Mouse (Mus musculus): ENCODE measurements around the gene Kat2b. TPM values are rescaled to one million over a fixed set of nuclear protein-coding genes. Genes with fewer than 3 reads are reported as not detected.

Gene Kat2b
- polyA plus RNA-seq, 1 experiment from 2014 or later, result 30.7 TPM

DNA sequence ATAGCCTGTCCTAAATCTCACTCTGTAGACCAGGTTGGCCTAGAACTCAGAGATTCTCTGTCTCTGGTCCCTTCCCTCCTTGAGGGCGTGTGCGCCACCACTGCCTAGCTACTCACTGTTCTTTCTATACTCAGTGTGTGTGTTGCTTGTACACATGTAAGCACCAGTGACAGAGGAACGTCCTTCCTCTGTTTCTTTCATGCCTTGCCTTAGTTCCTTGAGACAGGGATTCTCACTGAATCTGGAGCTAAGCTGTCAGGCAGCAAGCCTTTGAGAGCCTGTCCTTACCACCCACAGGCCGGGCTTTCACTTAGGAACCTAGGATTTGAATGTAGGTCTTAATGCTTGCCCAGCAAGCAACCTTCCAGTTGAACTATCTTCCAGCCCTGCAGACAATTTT, 13.0 kb downstream of the Kat2b start:
- Histone ChIP-seq H3K4me3 (ENCODE audit: inconsistent target) (no peak overlapping the region), H3K36me3 (ENCODE audit: inconsistent target) (no peaks in the 10 kb centered on the region), H3K27ac (no peak overlapping the region), H3K79me2 (ENCODE audit: inconsistent target) (peaks cover 100% of the 10 kb centered on the region)
- 79% methylated on average over 4 of the region's 4 CpGs for WGBS (ENCODE audit: missing documents)

DNA sequence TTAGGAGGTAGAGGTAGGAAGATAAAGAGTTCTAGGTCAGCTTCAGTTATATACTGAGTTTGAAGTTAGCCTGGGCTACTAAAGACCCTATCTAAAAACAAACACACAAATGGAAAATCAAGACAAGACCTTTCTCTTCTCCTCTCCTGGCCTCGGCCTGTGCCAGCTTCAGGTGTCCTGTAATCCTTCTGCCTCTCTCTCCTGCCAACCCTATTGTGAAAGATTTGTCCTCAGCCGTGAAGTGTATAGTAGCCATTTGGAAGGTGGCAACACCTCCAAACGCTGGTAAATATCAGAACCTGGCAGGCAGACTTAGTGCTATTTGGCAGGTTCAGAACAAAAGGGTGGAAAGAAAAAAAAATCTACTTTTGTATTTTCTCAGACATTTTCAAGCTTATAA, 13.6 kb downstream of the Kat2b start:
- 94% methylated on average over 3 of the region's 3 CpGs for WGBS (ENCODE audit: missing documents)
- peaks cover 100% of the 10 kb centered on the region for H3K79me2 ChIP-seq (ENCODE audit: inconsistent target)
- H3K27ac ChIP-seq, result no peak overlapping the region
- H3K4me3 ChIP-seq (ENCODE audit: inconsistent target), result no peak overlapping the region
- H3K36me3 ChIP-seq (ENCODE audit: inconsistent target), result no peaks in the 10 kb centered on the region

DNA sequence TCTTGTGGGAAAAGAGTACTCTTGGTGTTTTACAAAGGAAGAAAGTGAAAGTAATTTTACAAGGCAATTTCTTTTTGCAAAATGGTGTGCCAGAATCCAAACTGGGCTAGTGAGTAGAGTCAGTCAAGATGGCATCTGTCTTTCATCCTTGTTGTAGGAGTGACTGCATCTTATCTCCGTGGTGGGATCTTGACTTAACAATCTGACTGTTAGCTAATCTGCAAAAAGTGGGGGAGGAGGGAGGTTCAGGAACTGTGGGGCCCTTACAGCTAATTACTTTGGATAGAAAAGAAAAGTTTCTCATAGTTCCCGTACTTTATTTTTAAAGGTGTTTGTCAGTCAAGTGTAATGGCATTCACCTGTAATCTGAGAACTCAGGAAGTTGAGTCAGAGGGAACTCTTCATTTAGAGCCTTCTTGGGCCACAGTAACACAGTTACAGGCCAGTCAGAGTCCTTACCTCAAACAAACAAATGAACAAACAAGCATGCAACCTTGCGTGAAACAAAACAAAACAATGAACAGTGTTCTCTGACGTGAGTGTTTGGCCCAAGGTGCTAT, 15.4 kb downstream of the Kat2b start:
- H3K36me3 ChIP-seq (ENCODE audit: inconsistent target), result no peaks in the 10 kb centered on the region
- no peak overlapping the region for H3K4me3 ChIP-seq (ENCODE audit: inconsistent target)
- H3K27ac ChIP-seq, result no peak overlapping the region
- H3K79me2 ChIP-seq (ENCODE audit: inconsistent target), result peaks cover 99% of the 10 kb centered on the region
- 53% methylated on average over 4 of the region's 4 CpGs for WGBS (ENCODE audit: missing documents)

DNA sequence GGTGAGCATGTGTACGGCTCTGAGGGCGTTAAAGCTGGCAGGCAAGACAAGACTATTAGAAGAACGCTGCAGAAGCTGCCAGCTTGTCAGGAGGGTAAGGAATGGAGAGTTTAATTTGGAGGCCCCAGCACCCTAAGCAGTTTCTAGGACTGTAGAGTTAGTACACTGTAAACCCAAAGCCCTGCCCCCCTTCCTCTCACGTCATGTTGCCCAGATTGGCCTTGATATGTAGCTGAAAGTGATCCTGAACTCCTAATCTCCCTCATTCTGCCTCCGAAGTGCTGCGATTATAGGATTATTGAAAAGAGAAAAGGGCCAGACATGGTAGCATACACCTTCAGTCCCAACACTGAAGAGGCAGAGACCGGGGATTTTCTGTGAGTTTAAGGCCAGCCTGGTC, 16.1 kb downstream of the Kat2b start:
- peaks cover 96% of the 10 kb centered on the region for H3K79me2 ChIP-seq (ENCODE audit: inconsistent target)
- 95% methylated on average over 7 of the region's 7 CpGs for WGBS (ENCODE audit: missing documents)
- H3K27ac ChIP-seq, result no peak overlapping the region
- no peak overlapping the region for H3K4me3 ChIP-seq (ENCODE audit: inconsistent target)
- no peaks in the 10 kb centered on the region for H3K36me3 ChIP-seq (ENCODE audit: inconsistent target)

DNA sequence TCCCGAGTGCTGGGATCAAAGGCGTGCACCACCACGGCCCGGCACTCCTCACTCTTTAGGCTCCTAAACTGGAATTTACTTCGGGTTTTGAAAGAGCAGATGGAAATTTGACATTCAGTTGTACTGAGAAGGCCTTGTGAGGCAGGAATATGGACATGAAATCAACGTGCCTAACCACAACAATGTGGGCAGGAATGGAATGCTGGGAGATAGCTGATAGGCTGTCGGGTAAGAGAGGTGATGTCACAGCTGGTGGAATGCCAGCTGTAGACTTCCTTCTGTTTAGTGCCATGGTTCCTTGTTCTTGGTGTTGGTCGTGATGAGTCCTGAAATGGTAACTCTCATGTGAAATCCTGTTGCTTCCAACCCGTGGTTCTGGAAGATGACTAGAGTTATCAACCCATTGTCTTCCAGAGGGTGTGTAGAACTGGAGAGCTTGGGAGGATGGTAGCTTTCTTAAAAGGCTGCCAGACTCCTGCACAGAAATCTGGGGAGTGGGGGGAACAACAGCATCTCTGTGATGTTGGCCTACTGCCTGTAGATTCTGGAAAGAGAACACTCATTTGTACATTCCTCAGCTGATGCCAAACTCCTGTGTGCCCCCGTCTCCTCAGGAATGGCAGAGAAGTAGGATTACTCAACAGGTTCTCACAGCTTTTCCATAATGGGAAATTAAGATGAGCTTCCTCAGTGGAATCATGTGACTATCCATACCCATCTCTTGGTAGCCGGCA, 17.4 kb downstream of the Kat2b start:
- H3K36me3 ChIP-seq (ENCODE audit: inconsistent target), result no peaks in the 10 kb centered on the region
- WGBS (ENCODE audit: missing documents), result 69% methylated on average over 11 of the region's 11 CpGs
- H3K27ac ChIP-seq, result 0 out of 2 replicates have a peak overlapping the region, but pooled peaks have one; percentile 0
- H3K79me2 ChIP-seq (ENCODE audit: inconsistent target), result peaks cover 96% of the 10 kb centered on the region
- no peak overlapping the region for H3K4me3 ChIP-seq (ENCODE audit: inconsistent target)

DNA sequence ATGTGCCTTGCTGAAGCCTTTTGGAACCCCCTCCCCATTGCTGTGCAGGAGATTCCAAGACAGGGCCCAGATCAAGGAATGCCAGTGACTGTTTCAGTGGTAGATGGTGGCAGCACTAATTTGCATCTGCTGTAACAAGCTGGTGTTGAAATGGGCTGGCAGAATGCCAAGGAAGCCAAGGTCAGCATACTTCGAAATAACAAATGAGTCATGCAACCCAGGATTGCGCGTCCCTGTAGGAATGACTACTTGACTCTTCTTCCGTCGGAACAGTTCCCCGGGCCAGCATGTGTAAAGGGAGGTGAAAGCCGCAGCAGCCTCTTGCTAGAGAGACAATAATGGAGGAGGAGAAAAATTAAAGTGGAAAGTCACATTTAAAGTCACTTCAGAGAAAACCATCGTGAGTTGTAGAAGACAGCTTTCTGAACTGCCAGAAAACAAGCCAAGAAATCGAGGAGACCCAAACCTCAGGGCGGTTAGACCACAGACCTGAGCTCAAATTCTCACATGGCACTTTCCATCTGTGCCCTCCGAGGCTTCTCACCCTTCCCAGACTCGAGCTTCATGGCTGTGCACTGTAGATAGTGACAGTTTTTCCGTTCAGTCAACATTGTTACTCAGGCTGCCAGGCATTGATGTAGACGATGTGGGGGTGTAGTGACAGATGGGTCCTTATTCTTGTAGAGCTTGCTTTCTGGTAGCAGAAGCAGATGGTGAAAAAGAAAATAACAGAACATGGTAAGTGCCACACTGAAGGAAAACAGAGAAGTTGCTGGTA, 20.6 kb downstream of the Kat2b start:
- Histone ChIP-seq H3K79me2 (ENCODE audit: inconsistent target) (peaks cover 96% of the 10 kb centered on the region), H3K4me3 (ENCODE audit: inconsistent target) (peak overlapping the region; percentile 3; the same call in 1 of the 2 replicates), H3K36me3 (ENCODE audit: inconsistent target) (no peaks in the 10 kb centered on the region), H3K27ac (peak overlapping the region; percentile 68)
- 1% methylated on average over 14 of the region's 14 CpGs for WGBS (ENCODE audit: missing documents)

DNA sequence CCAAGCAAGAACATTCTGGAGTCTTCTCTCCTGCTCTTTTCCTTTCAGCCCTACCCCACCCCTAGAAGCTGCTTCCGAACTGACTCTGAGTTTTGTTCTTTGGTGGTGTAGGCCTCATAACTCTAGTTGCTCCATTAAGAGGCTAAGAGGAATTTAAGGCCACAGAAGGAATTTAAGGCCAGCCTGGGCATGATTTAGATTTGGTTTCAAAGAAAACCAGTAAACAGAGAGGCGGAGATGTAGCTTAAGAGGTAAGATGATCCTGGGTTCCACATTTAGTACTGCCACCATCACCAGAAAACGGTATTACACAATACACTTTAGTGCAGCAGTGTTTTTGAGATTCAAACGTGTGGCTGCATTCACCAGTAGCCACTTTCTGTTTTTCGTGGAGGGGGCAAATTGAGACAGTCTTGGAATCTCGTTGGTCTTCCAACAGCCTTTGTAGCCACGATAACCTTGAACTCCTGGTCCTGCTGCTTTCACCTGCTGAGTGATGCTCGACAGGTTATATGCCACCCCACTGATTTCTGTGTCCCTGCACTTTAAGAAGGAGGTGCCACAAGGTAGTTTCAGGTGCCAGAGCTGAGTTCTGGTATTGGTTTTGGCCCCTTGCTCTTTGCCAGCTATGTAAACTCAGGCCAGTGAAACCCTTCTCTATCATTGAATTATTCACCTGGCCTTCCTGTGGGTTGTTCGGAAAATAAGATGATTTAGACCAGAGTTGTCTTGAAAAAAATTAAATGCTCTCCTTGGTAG, 21.6 kb downstream of the Kat2b start:
- 49% methylated on average over 9 of the region's 9 CpGs for WGBS (ENCODE audit: missing documents)
- no peak overlapping the region for H3K4me3 ChIP-seq (ENCODE audit: inconsistent target)

DNA sequence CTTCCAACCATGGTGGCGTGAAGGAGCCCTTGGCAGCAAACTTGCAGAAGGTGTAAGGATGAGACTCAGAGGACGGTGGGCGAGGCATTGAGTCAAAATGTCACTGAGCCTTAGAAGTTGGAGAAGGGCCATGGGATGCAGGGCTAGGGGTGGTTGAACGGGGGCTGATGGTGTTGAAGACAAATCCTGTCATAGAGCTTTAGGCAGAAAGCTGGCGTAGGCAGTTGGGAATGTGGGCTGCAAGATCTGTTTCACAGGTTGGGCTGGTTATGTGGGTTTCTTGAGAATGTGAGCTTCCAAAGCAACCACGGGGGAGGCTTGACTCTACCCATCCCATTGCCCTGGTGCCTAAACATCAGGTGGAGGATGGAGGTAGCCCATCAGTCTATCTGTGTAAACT, 23.4 kb downstream of the Kat2b start:
- 96% methylated on average over 6 of the region's 6 CpGs for WGBS (ENCODE audit: missing documents)
- Histone ChIP-seq H3K27ac (no peak overlapping the region), H3K79me2 (ENCODE audit: inconsistent target) (peaks cover 83% of the 10 kb centered on the region), H3K36me3 (ENCODE audit: inconsistent target) (no peaks in the 10 kb centered on the region), H3K4me3 (ENCODE audit: inconsistent target) (no peak overlapping the region)

More for the DNA sequence above, 21.6 kb downstream of the Kat2b start:
- Histone ChIP-seq H3K79me2 (ENCODE audit: inconsistent target) (peaks cover 96% of the 10 kb centered on the region), H3K36me3 (ENCODE audit: inconsistent target) (no peaks in the 10 kb centered on the region), H3K27ac (peak overlapping the region; percentile 68)

DNA sequence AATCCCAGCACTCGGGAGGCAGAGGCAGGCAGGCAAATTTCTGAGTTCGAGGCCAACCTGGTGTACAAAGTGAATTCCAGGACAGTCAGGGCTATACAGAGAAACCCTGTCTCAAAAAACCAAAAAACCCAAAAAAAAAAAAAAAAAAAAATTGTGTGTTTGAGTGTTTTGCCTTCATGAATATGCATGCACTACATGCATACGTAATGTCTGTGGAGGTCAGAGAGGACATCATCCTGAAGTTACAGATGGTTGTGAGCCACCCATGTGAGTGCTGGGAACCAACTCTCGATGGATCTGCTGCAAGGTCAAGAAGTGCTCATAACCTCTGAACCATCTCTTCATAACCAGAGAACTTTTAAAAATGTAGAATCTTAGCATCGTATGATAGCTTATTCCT, 25.2 kb downstream of the Kat2b start:
- H3K36me3 ChIP-seq (ENCODE audit: inconsistent target), result no peaks in the 10 kb centered on the region
- no peak overlapping the region for H3K27ac ChIP-seq
- H3K4me3 ChIP-seq (ENCODE audit: inconsistent target), result no peak overlapping the region
- 95% methylated on average over 5 of the region's 5 CpGs for WGBS (ENCODE audit: missing documents)
- peaks cover 83% of the 10 kb centered on the region for H3K79me2 ChIP-seq (ENCODE audit: inconsistent target)

DNA sequence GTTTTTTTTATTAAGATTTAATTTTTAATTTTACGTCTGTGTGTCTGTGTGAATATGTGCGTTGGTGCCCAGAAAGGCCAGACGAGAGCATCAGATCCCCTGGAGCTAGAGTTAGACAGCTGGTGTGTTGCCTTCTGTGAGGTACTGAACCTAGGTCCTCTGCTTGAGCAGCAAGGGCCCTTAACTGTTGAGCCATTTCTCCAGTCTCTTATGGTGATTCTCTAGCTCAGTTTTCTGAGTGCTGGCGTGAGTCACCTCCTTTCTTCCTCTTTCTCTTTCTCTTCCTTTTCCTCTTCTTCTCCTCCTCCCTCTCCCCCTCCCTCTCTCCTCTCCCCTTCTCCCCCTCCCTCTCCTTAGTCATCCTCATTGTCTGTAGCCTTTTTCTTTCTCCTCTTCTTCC, 27.9 kb downstream of the Kat2b start:
- H3K27ac ChIP-seq, result peak overlapping the region; percentile 57
- no peaks in the 10 kb centered on the region for H3K36me3 ChIP-seq (ENCODE audit: inconsistent target)
- no peak overlapping the region for H3K4me3 ChIP-seq (ENCODE audit: inconsistent target)
- 53% methylated on average over 4 of the region's 4 CpGs for WGBS (ENCODE audit: missing documents)
- H3K79me2 ChIP-seq (ENCODE audit: inconsistent target), result peaks cover 72% of the 10 kb centered on the region

DNA sequence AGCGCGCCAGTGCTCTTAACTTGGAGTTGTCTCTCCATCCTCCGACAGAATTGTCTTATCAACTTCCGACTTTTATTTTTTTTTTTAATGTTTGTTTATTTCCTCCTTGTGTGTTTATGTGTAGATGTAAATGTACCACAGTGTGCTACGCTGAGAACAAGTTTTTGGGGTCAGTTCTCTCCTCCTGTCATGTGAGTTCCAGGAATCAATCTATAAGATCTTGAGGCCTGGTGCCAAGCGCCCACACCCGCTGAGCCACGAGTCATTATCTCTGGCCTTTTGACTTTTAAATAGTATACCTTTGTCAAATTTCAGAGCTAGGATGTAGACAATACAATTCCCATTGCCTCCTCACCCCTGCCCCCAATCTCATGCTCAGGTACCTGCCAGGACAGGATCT, 28.9 kb downstream of the Kat2b start:
- Histone ChIP-seq H3K27ac (no peak overlapping the region), H3K4me3 (ENCODE audit: inconsistent target) (no peak overlapping the region), H3K36me3 (ENCODE audit: inconsistent target) (no peaks in the 10 kb centered on the region), H3K79me2 (ENCODE audit: inconsistent target) (peaks cover 72% of the 10 kb centered on the region)
- 95% methylated on average over 8 of the region's 8 CpGs for WGBS (ENCODE audit: missing documents)

DNA sequence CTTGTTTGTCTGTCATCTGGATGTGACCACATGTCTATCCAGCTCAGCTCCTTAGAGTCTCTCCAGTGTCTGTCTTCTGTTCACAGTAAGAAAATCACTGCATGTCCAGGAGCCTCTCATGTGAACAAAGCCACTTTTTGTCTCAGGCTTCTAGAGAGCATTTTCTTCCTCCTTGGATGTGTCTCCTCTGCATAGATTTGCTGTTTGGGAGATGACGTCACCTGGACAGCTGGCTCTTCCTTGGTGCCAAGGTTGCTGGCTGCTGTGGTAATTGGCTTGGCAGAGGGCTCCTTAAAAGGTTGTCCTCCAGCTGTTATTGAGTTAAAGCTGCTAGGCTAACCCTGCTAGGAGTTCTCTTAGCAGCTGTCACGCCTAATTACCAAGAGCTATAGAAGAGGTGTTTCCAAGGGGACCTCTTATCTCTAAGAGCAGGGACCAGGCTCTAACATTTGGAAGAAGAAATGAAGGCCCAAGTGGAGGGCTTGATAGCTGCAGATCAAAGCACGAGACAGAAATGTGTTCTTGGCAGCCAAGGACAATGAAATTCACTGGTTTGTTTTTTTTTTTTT, 29.7 kb downstream of the Kat2b start:
- Histone ChIP-seq H3K27ac (no peak overlapping the region), H3K4me3 (ENCODE audit: inconsistent target) (no peak overlapping the region), H3K79me2 (ENCODE audit: inconsistent target) (peaks cover 72% of the 10 kb centered on the region), H3K36me3 (ENCODE audit: inconsistent target) (no peaks in the 10 kb centered on the region)
- 89% methylated on average over 3 of the region's 3 CpGs for whole genome bisulfite sequencing (ENCODE audit: missing documents)

DNA sequence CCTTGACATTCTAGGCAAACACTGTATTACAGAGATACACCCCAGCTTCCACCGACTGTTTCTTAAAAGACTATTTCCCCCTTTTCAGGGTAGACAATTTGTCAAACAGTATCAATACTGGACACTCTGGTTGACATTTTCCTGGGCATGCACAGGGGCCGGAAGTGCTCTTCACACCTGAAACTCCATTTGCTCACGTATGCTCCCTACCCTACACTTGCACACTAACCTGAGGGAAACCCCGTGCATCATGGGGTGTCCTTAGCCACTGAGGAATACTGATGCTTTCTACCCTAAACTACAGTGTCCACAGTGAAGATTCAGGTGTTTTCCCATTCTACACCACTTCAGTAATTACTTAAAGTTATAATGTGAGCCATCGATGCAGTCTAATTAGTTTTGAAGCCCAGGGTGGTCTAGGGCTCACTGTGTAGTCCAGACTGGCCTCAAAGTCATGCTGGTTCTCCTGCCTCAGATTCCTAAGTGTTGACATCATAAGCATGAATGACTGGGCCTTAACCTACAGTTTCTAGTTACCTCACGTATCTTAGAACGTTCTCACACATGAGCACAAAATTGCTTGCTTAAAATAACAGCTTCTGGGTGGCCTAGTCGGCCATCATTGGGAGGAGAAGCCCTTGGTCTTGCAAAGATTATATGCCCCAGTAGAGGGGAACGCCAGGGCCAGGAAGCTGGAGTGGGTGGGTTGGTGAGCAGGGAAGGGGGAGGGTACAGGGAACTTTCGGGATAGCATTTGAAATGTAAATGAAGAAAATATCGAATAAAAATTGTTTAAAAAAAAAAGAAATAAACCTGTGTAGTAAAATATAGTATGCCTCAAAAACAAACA, 30.5 kb downstream of the Kat2b start:
- WGBS (ENCODE audit: missing documents), result 92% methylated on average over 11 of the region's 11 CpGs
- no peak overlapping the region for H3K4me3 ChIP-seq (ENCODE audit: inconsistent target)
- no peak overlapping the region for H3K27ac ChIP-seq
- H3K36me3 ChIP-seq (ENCODE audit: inconsistent target), result no peaks in the 10 kb centered on the region
- H3K79me2 ChIP-seq (ENCODE audit: inconsistent target), result peaks cover 72% of the 10 kb centered on the region
